Mouse (Mus musculus) olfactory bulb, adult 2 months (tissue): ENCODE results near the gene Gm21954.

Experiments used
- CTCF ChIP-seq: fragments of 200-500 bp; IDR thresholded peaks from 2 replicates; pipeline ENCODE4 v1.5.1; 2012; ENCODE audit warnings: low read depth, mild to moderate bottlenecking, low read length, moderate library complexity; ENCODE audit not compliant: insufficient read depth
- POLR2A ChIP-seq: fragments of 200-500 bp; IDR thresholded peaks from 2 replicates; pipeline ENCODE4 v1.6.1; 2012; ENCODE audit warnings: mild to moderate bottlenecking, low read depth, low read length, moderate library complexity; ENCODE audit not compliant: insufficient read depth

- TF ChIP-seq CTCF (no peak), POLR2A (no peak)
Measured at GRCm38 (mm10) chr3:55472110-55472509, at the start of gene Gm21954.
